Mouse (Mus musculus) G1E-ER4 (cell line): ENCODE data around the gene Rasgef1a. TPM values are rescaled to one million over a fixed set of nuclear protein-coding genes. Genes with fewer than 3 reads are reported as not detected.

Source experiments
- GATA1 ChIP-seq: IDR thresholded peaks from one replicate; pipeline ENCODE4 v1.8.0; 2012; ENCODE audit warnings: low read length, inconsistent platforms
- polyA plus RNA-seq: library from polyadenylated mRNA; stranded (reverse); fragments of >175 nt; gene quantifications from 2 replicates; pipeline ENCODE4 v1.2.3, GENCODE M21; 2012

Rasgef1a gene
- polyA plus RNA-seq, result not detected in 2 replicates

GRCm38 (mm10) chr6:118010756-118011615 lies at the start of gene Rasgef1a:
Rasgef1a (plus strand) TSS chr6:118011438.
- no peak for TF ChIP-seq GATA1

GRCm38 (mm10) chr6:117963201-117963600 lies 48.0 kb upstream of the Rasgef1a start:
- no peak for TF ChIP-seq GATA1

- TF ChIP-seq GATA1, result no peak
Measured at GRCm38 (mm10) chr6:117966729-117967128, 44.5 kb upstream of the Rasgef1a start.

GRCm38 (mm10) chr6:117987173-117987572 lies 24.1 kb upstream of the Rasgef1a start:
- no peak for TF ChIP-seq GATA1

GRCm38 (mm10) chr6:117989209-117989608 lies 22.0 kb upstream of the Rasgef1a start:
- no peak for TF ChIP-seq GATA1

- TF ChIP-seq GATA1, result no peak
Measured at GRCm38 (mm10) chr6:117990649-117991048, 20.6 kb upstream of the Rasgef1a start.

GRCm38 (mm10) chr6:117991297-117991696 lies 19.9 kb upstream of the Rasgef1a start:
- TF ChIP-seq GATA1, result no peak

GRCm38 (mm10) chr6:117991928-117992327 lies 19.3 kb upstream of the Rasgef1a start:
- TF ChIP-seq GATA1, result no peak

GRCm38 (mm10) chr6:117995168-117995567 lies 16.1 kb upstream of the Rasgef1a start:
- no peak for TF ChIP-seq GATA1

GRCm38 (mm10) chr6:118001272-118001671 lies 10.0 kb upstream of the Rasgef1a start:
- TF ChIP-seq GATA1, result no peak

- TF ChIP-seq GATA1, result no peak
Measured at GRCm38 (mm10) chr6:118007302-118007701, 3.9 kb upstream of the Rasgef1a start.

GRCm38 (mm10) chr6:118007843-118008539 lies 3.2 kb upstream of the Rasgef1a start:
- no peak for TF ChIP-seq GATA1

- TF ChIP-seq GATA1, result no peak
Measured at GRCm38 (mm10) chr6:118010256-118010655, 982 bp upstream of the Rasgef1a start.

GRCm38 (mm10) chr6:118011616-118012316 lies 528 bp downstream of the Rasgef1a start:
- TF ChIP-seq GATA1, result no peak

GRCm38 (mm10) chr6:118012317-118012700 lies 1.1 kb downstream of the Rasgef1a start:
- TF ChIP-seq GATA1, result no peak

- no peak for TF ChIP-seq GATA1
Measured at GRCm38 (mm10) chr6:118012987-118013866, 2.0 kb downstream of the Rasgef1a start.
